Mouse (Mus musculus) forebrain, embryonic 13.5 days (tissue): Measurements from ENCODE around the gene Mroh2b. TPM values are rescaled to one million over a fixed set of nuclear protein-coding genes. Genes with fewer than 3 reads are reported as not detected.

Source experiments
- ATAC-seq: fragments of 200-750 bp; cut with Nextera tagmentation; 2 replicates; pipeline ENCODE4 v1.8.0; 2017
- H3K27ac ChIP-seq: fragments of 300-500 bp; sonication (generic); 2 replicates; pipeline ENCODE4 v1.5.1; 2015; ENCODE audit warnings: inconsistent platforms, mild to moderate bottlenecking, moderate library complexity
- H3K27me3 ChIP-seq: fragments of 300-500 bp; sonication (generic); 2 replicates; pipeline ENCODE4 v1.6.1; 2015; ENCODE audit warnings: mild to moderate bottlenecking, inconsistent platforms
- H3K36me3 ChIP-seq: fragments of 300-500 bp; sonication (generic); 2 replicates; pipeline ENCODE4 v1.6.1; 2015; ENCODE audit warnings: mild to moderate bottlenecking, inconsistent platforms; ENCODE audit not compliant: poor library complexity, severe bottlenecking
- H3K4me1 ChIP-seq: fragments of 300-500 bp; sonication (generic); 2 replicates; pipeline ENCODE4 v1.6.1; 2015; ENCODE audit warnings: inconsistent platforms
- H3K4me2 ChIP-seq: fragments of 300-500 bp; sonication (generic); 2 replicates; pipeline ENCODE4 v1.6.1; 2015; ENCODE audit warnings: inconsistent platforms, mild to moderate bottlenecking, moderate library complexity
- H3K4me3 ChIP-seq: fragments of 300-500 bp; sonication (generic); 2 replicates; pipeline ENCODE4 v1.5.1; 2015; ENCODE audit warnings: mild to moderate bottlenecking, inconsistent platforms
- H3K9ac ChIP-seq: fragments of 300-500 bp; sonication (generic); 2 replicates; pipeline ENCODE4 v1.6.1; 2015; ENCODE audit warnings: mild to moderate bottlenecking, inconsistent platforms
- H3K9me3 ChIP-seq: fragments of 300-500 bp; sonication (generic); replicated peaks from 2 replicates; pipeline ENCODE4 v1.6.1; 2016; ENCODE audit warnings: inconsistent platforms
- WGBS: fragments of 180-500 bp; shearing (Covaris S2); methylation state at CpG from one replicate; pipeline ENCODE4 v1.1.7; 2015; 5-methylcytosine and 5-hydroxymethylcytosine counted together
- polyA plus RNA-seq: library from polyadenylated mRNA; unstranded; fragments of >200 nt; fragmentation: Nextera tagmentation; extraction: Ambion mirVana; gene quantifications from 2 replicates; pipeline ENCODE4 v1.2.1, GENCODE M21; 2015

Gene Mroh2b
- not detected in 2 replicates for polyA plus RNA-seq

DNA sequence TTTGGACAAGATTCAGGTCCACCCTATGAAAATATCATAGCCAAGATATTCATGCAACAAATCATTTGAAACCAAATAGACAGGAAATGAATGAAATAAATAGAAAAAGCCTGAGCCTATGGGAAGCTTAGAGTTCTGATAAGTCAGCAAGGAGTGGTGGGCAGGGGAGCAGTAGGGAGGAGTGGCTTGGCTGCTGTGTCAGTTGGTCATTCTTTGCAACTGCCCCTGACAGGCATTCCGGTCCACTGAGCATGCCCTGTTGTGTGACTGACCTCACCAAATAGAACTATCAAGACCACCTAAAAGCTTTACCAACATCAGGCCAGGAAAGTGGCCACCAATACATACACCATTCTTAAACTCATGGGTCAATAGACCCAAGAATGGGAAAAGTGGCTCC lies at the start of gene Mroh2b:
TSS of gene Mroh2b (plus strand) at position 301 of the 400 bp plus-strand sequence.
- H3K4me1 ChIP-seq = no peaks in the 10 kb centered on the region
- no peaks in the 10 kb centered on the region for H3K9me3 ChIP-seq
- no peak for ATAC-seq
- no peak within 1 kb of the TSS for H3K27ac ChIP-seq
- WGBS = 92% methylated on average over 1 of the region's 1 CpGs
- no peak within 1 kb of the TSS for H3K9ac ChIP-seq
- no peak within 1 kb of the TSS for H3K4me2 ChIP-seq
- no peak within 1 kb of the TSS for H3K4me3 ChIP-seq
- no peaks in the 10 kb centered on the region for H3K27me3 ChIP-seq
- no peaks in the 10 kb centered on the region for H3K36me3 ChIP-seq

DNA sequence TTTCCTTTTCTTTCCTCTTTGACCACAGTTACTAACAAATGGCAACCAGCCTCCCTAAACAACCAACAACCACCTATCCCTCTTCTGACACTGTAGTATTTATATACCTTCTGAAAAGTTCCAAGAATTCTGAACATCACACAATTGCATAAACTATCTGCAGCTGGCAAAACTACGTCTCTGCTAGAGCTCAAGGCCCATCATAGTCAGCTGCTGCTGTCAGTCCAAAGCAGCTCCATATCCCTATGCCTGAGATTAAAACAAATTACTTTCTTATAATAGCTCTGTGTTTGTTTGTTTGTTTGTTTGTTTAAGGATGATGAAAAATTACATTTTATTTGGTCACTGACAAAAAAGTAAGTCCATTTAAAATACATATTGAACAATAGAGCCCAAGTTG lies 48.5 kb upstream of the Mroh2b start:
- no peaks in the 10 kb centered on the region for H3K9me3 ChIP-seq
- no peak overlapping the region for H3K4me3 ChIP-seq
- WGBS = 95% methylated on average over 1 of the region's 1 CpGs
- H3K4me1 ChIP-seq = no peaks in the 10 kb centered on the region
- no peak overlapping the region for H3K9ac ChIP-seq
- no peaks in the 10 kb centered on the region for H3K36me3 ChIP-seq
- no peak overlapping the region for H3K27ac ChIP-seq
- no peaks in the 10 kb centered on the region for H3K27me3 ChIP-seq
- no peak overlapping the region for H3K4me2 ChIP-seq
- no peak for ATAC-seq

- Histone ChIP-seq H3K27ac (no peak overlapping the region), H3K36me3 (no peaks in the 10 kb centered on the region), H3K4me3 (no peak overlapping the region), H3K9me3 (no peaks in the 10 kb centered on the region), H3K9ac (no peak overlapping the region), H3K4me2 (no peak overlapping the region), H3K4me1 (no peaks in the 10 kb centered on the region), H3K27me3 (no peaks in the 10 kb centered on the region)
- ATAC-seq = peak; percentile 43; the same call in 1 of the 2 replicates
- WGBS = 27% methylated on average over 3 of the region's 3 CpGs
These were observed 3.6 kb upstream of the Mroh2b start for GRCm38 (mm10) chr15:4894962-4895361.

DNA sequence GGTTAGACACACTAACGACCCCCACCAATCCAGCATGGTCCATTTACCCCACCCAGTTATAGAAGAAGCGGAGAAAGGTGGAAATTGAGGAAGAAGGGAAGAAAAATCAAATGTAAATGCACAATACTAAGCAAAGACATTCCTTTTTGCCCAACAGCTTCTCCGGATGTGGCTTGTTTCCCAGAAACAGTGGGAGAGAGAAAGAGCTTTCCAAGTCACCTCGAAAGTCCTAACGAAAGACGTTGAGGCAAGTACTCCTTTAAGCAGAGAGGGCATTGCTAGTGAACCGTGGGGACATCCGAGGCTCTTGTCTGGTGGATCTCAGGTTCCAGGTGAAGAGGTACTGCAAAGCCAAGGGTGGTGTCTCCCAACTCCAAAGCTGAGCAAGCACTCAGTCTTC lies 36.2 kb downstream of the Mroh2b start:
- Histone ChIP-seq H3K27me3 (no peaks in the 10 kb centered on the region), H3K4me1 (no peaks in the 10 kb centered on the region), H3K27ac (no peak overlapping the region), H3K4me2 (no peak overlapping the region), H3K4me3 (no peak overlapping the region), H3K9me3 (no peaks in the 10 kb centered on the region), H3K9ac (no peak overlapping the region), H3K36me3 (no peaks in the 10 kb centered on the region)
- ATAC-seq = no peak
- WGBS = 85% methylated on average over 8 of the region's 8 CpGs

DNA sequence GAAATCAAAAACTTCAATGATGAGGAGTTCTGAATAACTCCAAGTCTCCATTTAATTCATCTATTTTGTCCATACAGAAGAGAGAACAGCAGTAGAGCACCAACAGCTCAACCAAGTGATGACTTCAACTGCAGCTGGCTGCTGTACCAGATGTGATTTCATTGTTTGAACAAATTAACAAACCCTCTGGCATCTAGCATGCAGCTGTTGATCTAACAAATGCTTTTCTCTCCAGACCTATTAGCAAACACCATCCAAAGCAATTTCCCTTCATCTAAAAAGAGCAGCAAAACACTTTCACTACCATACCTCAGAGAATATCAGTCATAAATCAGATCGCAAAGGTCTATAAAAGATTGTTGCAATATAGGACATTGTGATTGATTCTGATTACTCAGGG lies 74.8 kb downstream of the Mroh2b start:
- Histone ChIP-seq H3K9me3 (no peaks in the 10 kb centered on the region), H3K27ac (no peak overlapping the region), H3K4me2 (no peak overlapping the region), H3K9ac (no peak overlapping the region), H3K4me1 (no peaks in the 10 kb centered on the region), H3K27me3 (no peaks in the 10 kb centered on the region), H3K4me3 (no peak overlapping the region), H3K36me3 (no peaks in the 10 kb centered on the region)
- ATAC-seq = no peak
- 96% methylated on average over 1 of the region's 1 CpGs for WGBS

DNA sequence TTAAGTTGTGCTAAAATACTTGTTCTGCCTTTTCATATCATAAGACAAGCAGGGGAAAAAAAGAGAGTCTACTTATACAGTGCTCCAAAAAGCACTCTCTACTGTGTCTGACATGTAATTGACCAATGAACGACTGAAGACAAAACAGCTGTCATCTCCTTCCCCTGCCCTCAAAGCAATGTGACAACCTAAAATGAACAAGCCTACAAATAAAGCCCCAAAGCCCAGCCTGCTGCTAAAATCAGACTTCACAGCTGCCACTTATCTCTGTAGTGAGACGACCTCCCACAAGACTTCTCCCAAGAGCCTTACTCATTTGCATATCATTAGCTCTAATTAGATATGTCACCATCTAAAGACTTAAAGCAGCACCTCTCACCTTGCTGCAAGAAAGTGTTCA lies 104.4 kb downstream of the Mroh2b start:
- ATAC-seq = peak; percentile 89

GRCm38 (mm10) chr15:5003503-5004196 lies 105.1 kb downstream of the Mroh2b start:
- Histone ChIP-seq H3K27ac (no peak overlapping the region), H3K36me3 (no peaks in the 10 kb centered on the region), H3K9ac (no peak overlapping the region), H3K4me2 (no peak overlapping the region), H3K4me1 (peaks cover 10% of the 10 kb centered on the region), H3K27me3 (no peaks in the 10 kb centered on the region), H3K4me3 (no peak overlapping the region), H3K9me3 (no peaks in the 10 kb centered on the region)
- peak; percentile 17; the same call in 1 of the 2 replicates for ATAC-seq
- 83% methylated on average over 6 of the region's 6 CpGs for WGBS

More for the DNA sequence above, 104.4 kb downstream of the Mroh2b start:
- Histone ChIP-seq H3K9ac (no peak overlapping the region), H3K36me3 (no peaks in the 10 kb centered on the region), H3K4me2 (no peak overlapping the region), H3K4me3 (no peak overlapping the region), H3K27me3 (no peaks in the 10 kb centered on the region), H3K27ac (no peak overlapping the region), H3K9me3 (no peaks in the 10 kb centered on the region), H3K4me1 (peaks cover 10% of the 10 kb centered on the region)
- 20% methylated on average over 2 of the region's 2 CpGs for WGBS

- no peak for ATAC-seq
- Histone ChIP-seq H3K9ac (no peak overlapping the region), H3K4me2 (no peak overlapping the region), H3K36me3 (no peaks in the 10 kb centered on the region), H3K9me3 (no peaks in the 10 kb centered on the region), H3K4me1 (no peaks in the 10 kb centered on the region), H3K27me3 (no peaks in the 10 kb centered on the region), H3K4me3 (no peak overlapping the region), H3K27ac (no peak overlapping the region)
- WGBS = 91% methylated on average over 11 of the region's 11 CpGs
These were observed 111.1 kb downstream of the Mroh2b start for GRCm38 (mm10) chr15:5009644-5010107.

Other genes with a start within 250 kb of the Mroh2b start
- gene C6, start 171.6 kb upstream of the Mroh2b start, polyA plus RNA-seq = not detected in 2 replicates
- gene C7, start 165.0 kb downstream of the Mroh2b start, polyA plus RNA-seq = 0.06 TPM in 2 replicates
- 0.60 and 0.85 TPM in 2 replicates for gene Card6, start 209.8 kb downstream of the Mroh2b start, polyA plus RNA-seq
- gene Rpl37, start 217.9 kb downstream of the Mroh2b start, polyA plus RNA-seq = 431 and 548 TPM in 2 replicates
- 11.3 and 12.5 TPM in 2 replicates for gene Prkaa1, start 245.1 kb downstream of the Mroh2b start, polyA plus RNA-seq